Mouse (Mus musculus): Measurements from ENCODE around the gene Irs1. TPM values are rescaled to one million over a fixed set of nuclear protein-coding genes. Genes with fewer than 3 reads are reported as not detected.

Irs1 gene
- polyA plus RNA-seq, 1 experiment from 2014 or later, result 7.9 TPM

DNA sequence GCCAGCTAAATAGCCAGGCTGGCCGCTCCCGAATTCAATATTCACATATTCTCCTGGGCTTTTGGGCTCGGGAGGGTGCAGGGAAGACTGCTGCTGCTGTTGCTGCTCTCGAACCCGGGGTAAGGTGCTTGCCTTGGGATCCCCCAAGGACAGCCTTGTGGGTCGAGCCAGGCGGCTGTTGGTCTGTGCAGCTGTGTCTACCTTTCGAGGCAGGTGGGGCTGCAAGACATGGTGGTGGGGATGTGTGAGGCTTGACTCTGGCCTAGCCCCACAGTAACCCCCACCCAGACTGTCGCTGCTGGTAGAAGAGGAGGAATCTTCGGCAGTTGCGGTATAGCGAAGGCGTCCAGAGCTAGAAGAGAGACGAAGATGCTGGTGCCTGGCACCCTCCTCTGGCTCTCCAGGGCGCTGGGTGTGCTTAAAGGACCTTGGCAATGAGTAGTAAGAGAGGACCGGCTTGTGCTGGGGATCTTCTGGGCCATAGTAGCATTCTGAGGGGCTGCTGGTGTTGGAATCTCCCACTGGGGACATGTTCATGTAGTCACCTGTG is 3.4 kb downstream of the Irs1 start:
- H3K4me3 ChIP-seq (replicated peaks), result peak overlapping the region; percentile 44
- peaks cover 14% of the 10 kb centered on the region for H3K36me3 ChIP-seq
- no peaks in the 10 kb centered on the region for H3K9me3 ChIP-seq
- H3K4me1 ChIP-seq (replicated peaks), result peaks cover 69% of the 10 kb centered on the region
- no peaks in the 10 kb centered on the region for H3K27me3 ChIP-seq
- peak overlapping the region; percentile 82 for H3K4me2 ChIP-seq (replicated peaks)
- no peak for ATAC-seq
- no peak overlapping the region; the same call in 1 of the 2 replicates for H3K9ac ChIP-seq (replicated peaks)
- 96% methylated on average over 16 of the region's 16 CpGs for WGBS
- H3K27ac ChIP-seq, result no peak overlapping the region

DNA sequence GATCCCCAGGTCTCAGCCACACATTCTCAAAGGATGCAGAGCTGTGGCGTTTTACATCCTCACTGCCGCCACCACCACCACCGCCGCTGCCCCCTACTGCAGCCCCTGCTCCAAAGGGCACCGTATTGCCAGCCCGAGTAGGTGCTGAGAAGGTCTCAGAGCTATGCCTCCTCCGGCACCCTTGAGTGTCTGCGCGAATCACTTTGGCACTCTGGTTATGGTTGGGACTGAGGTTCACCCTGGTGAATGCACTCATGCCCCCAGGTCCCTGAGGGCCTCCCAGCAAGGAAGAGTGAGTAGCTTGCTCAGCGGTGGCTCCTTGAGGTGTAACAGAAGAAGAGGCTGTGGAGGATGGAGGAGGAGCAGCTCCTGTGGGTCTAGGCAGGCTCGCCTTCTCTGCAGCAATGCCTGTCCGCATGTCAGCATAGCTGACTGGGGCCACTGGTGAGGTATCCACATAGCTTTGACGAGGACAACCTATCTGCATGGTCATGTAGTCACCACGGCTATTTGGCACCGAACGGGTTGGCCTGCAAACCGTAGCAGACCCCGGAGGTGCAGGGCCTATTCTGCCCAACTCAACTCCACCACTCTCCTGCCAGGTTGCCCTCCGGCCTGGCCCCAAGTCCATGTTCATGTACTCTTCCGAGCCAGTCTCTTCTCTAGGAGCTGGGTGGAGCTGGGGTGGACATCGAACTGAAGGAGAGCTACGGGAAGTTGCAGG is 4.0 kb downstream of the Irs1 start:
- Histone ChIP-seq H3K9me3 (no peaks in the 10 kb centered on the region), H3K4me3 (replicated peaks) (peak overlapping the region; percentile 44), H3K36me3 (peaks cover 14% of the 10 kb centered on the region), H3K9ac (replicated peaks) (peak overlapping the region; percentile 64), H3K27ac (0 out of 2 replicates have a peak overlapping the region, but pooled peaks have one; percentile 5), H3K27me3 (no peaks in the 10 kb centered on the region), H3K4me2 (replicated peaks) (peak overlapping the region; percentile 82), H3K4me1 (replicated peaks) (peaks cover 71% of the 10 kb centered on the region)
- WGBS, result 69% methylated on average over 22 of the region's 22 CpGs
- no peak for ATAC-seq

DNA sequence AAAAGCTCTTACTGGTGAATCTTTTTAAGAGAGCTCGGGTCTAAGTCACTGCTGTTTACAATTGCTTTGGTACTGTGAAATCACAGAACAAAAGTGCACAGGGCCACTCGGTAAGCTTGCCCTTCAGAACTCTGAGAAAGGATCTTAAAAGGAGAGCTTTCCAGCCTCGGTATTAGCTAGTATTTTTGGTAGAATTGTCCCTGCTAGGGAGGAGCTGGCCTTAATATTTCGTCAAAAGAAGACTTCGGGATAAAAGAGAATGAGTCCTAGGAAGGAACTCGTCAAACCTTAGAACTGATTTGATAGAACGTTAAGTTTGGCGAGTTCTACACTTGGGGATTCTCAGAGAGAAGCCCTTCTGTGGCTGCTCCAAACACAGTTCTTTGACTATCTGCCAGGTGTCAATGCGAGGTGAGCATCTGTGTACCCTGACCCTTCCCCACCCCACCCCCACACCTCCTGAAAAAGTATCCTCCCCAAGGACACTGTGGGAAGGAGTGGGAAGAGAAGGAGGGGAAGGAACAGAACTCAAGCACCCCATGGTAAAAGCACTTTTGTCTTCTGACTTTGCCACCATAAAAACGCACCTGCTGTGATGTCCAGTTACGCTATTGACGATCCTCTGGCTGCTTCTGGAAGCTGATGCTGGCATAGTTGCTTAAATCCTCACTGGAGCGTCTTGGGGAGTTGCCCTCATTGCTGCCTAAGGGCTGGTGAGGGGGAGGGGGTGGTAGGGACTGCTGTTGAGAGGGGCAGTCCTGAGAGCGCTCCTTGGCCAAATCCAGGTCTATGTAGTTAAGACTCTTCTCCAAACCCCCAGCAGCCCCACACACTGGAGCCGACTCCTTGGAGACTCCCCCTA is 4.8 kb downstream of the Irs1 start:
- peak overlapping the region; percentile 64 for H3K9ac ChIP-seq (replicated peaks)
- ATAC-seq, result no peak
- peak overlapping the region; percentile 82 for H3K4me2 ChIP-seq (replicated peaks)
- H3K4me1 ChIP-seq (replicated peaks), result peaks cover 73% of the 10 kb centered on the region
- H3K27ac ChIP-seq, result peak overlapping the region; percentile 49; the same call in 1 of the 2 replicates
- peak overlapping the region; percentile 44 for H3K4me3 ChIP-seq (replicated peaks)
- no peaks in the 10 kb centered on the region for H3K27me3 ChIP-seq
- H3K9me3 ChIP-seq, result no peaks in the 10 kb centered on the region
- H3K36me3 ChIP-seq, result peaks cover 14% of the 10 kb centered on the region
- WGBS, result 14% methylated on average over 15 of the region's 15 CpGs

DNA sequence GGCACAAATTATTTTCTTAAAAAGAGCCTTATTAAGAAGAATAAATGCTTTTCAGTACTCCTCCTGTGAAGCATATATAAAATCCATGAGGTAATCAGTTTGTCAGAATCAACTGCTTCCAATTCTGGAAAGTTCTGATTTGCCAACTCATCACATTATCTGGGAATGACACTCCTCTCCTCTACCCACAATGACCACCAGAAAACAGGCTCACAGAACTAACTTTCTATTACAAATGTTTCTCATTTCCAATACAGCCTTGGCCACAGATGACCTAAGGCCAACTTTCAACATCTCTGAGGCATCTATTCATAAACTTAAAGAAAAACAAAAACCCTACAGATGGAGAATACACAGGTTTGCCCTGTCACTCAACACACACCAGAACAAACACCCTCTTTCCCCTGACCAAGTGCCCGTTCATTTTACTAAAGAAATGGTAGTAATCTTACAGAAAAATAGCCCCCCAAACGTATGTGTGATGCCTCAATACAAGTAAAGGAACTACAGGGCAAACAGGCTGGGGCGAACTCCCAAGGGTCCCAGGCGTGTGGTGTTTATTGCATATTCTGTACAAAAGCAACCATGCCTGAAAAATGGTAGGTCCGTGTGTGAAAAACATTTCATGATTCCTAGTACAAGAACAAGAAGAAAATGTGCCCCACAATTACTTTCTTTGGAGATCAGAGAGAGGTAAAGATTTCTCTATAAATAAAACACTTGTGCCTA is 5.6 kb downstream of the Irs1 start:
- no peaks in the 10 kb centered on the region for H3K9me3 ChIP-seq
- H3K36me3 ChIP-seq, result peaks cover 14% of the 10 kb centered on the region
- peak overlapping the region; percentile 64 for H3K9ac ChIP-seq (replicated peaks)
- no peaks in the 10 kb centered on the region for H3K27me3 ChIP-seq
- WGBS, result 15% methylated on average over 5 of the region's 5 CpGs
- peak overlapping the region; percentile 82 for H3K4me2 ChIP-seq (replicated peaks)
- peak overlapping the region; percentile 49; the same call in 1 of the 2 replicates for H3K27ac ChIP-seq
- ATAC-seq, result no peak
- peak overlapping the region; percentile 44 for H3K4me3 ChIP-seq (replicated peaks)
- H3K4me1 ChIP-seq (replicated peaks), result peaks cover 76% of the 10 kb centered on the region

DNA sequence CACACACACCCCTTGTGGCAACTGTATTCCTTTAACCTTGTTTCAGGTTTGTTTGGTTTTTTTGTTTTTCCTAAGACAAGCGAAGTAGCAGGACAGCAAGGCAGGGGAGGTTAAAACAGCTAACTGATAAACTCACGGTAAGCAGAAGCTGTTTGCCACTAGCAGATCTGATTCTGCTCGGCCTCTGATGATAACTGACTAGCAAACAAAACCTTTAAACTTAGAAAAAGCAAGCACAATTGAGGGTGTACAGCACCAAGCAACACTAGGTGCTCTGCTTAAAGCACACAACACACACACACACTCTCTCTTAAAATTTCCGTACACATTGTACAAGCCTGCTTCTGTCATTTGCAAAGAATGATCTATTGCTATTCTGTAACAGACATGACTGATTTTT is 6.8 kb downstream of the Irs1 start:
- Histone ChIP-seq H3K9me3 (no peaks in the 10 kb centered on the region), H3K4me3 (replicated peaks) (peak overlapping the region; percentile 44), H3K9ac (replicated peaks) (peak overlapping the region; percentile 66), H3K27ac (peak overlapping the region; percentile 93), H3K27me3 (no peaks in the 10 kb centered on the region), H3K4me2 (replicated peaks) (peak overlapping the region; percentile 65), H3K36me3 (peaks cover 14% of the 10 kb centered on the region), H3K4me1 (replicated peaks) (peaks cover 74% of the 10 kb centered on the region)
- ATAC-seq, result no peak
- 24% methylated on average over 4 of the region's 4 CpGs for WGBS

DNA sequence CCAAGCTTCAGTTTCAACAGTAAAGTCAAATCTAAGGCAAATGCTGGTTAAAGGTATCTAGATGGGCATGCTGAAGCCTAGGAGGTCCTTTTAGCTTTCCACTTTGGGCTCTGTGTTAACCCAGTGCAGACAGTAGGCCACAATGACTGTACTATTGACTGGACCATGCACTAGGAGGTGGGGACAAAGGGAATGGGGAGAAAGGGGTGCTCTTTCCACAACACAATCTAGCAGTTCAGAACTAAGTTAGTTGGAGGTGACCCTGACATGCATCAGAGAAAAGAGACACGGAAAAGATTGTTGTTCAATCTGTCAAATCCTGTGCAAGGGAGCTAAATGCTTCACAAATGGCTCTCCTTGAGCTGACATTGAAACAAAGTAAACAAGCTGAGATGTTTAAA is 7.3 kb downstream of the Irs1 start:
- WGBS, result 0% methylated on average over 1 of the region's 1 CpGs

DNA sequence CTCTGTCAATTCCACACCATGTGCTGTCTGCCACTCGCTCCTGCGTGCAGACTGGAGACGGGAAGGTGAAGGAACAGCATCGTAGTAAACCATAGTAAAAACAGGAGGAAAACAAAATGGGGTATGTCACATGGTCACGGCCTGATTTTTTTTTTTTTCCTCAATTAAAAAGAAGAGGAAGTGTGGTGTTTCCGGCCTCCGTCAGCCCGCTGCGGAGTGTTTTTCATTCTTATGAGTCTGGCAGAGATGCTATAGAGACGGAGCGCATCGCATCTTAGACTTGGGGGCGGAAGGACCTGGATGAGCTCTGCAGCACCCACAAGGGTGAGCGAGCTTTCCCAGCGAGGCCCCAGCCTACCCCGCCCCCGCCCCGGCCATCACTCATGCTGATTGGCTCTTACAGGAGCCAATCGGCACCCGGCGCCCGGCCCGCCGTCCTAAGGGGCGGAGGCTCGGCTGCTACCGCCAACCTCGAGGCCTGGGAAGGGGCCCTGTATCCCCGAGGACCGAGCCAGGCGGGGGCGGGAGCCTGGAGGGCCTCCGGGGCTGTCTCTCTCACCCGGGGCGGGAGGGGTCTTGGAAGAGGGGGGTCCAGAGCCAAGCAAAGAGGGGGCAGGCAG is 8.1 kb downstream of the Irs1 start:
- H3K4me1 ChIP-seq (replicated peaks), result peaks cover 62% of the 10 kb centered on the region
- peak overlapping the region; percentile 66 for H3K9ac ChIP-seq (replicated peaks)
- peak overlapping the region; percentile 93 for H3K27ac ChIP-seq
- H3K9me3 ChIP-seq, result no peaks in the 10 kb centered on the region
- peak; percentile 99 for ATAC-seq
- peak overlapping the region; percentile 65 for H3K4me2 ChIP-seq (replicated peaks)
- peak overlapping the region; percentile 44 for H3K4me3 ChIP-seq (replicated peaks)
- 3% methylated on average over 35 of the region's 35 CpGs for WGBS
- H3K36me3 ChIP-seq, result peaks cover 9% of the 10 kb centered on the region
- H3K27me3 ChIP-seq, result no peaks in the 10 kb centered on the region

More for the DNA sequence above, 7.3 kb downstream of the Irs1 start:
- Histone ChIP-seq H3K27me3 (no peaks in the 10 kb centered on the region), H3K9ac (replicated peaks) (peak overlapping the region; percentile 66), H3K4me1 (replicated peaks) (peaks cover 70% of the 10 kb centered on the region), H3K9me3 (no peaks in the 10 kb centered on the region), H3K4me2 (replicated peaks) (peak overlapping the region; percentile 65), H3K4me3 (replicated peaks) (peak overlapping the region; percentile 44), H3K27ac (peak overlapping the region; percentile 93), H3K36me3 (peaks cover 13% of the 10 kb centered on the region)
- 0 out of 2 replicates have a peak, but pooled peaks have one; percentile 12 for ATAC-seq

DNA sequence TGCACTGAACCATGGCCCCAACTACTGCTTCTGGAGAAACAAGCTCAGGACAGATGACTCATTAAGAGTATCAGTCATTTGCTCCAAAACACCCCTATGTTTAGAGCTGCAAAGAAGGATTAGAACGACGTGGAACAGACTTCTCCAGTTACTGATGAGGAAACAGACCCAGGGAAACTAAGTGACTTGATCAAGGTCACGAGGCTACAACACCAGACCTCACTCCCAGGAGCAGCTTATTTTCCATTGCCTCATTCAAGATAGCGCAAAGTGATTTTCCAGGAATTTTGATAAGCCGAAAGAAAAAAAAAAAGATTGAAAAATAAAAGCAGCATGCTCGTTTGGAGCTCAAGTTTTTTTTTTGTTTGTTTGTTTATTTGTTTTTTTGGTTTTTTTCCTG is 9.4 kb downstream of the Irs1 start:
- peaks cover 49% of the 10 kb centered on the region for H3K4me1 ChIP-seq (replicated peaks)
- 86% methylated on average over 6 of the region's 6 CpGs for WGBS
- H3K4me3 ChIP-seq (replicated peaks), result no peak overlapping the region
- no peak overlapping the region for H3K4me2 ChIP-seq (replicated peaks)
- H3K36me3 ChIP-seq, result peaks cover 14% of the 10 kb centered on the region
- no peaks in the 10 kb centered on the region for H3K9me3 ChIP-seq
- no peak for ATAC-seq
- H3K27me3 ChIP-seq, result no peaks in the 10 kb centered on the region
- no peak overlapping the region for H3K27ac ChIP-seq
- no peak overlapping the region for H3K9ac ChIP-seq (replicated peaks)

DNA sequence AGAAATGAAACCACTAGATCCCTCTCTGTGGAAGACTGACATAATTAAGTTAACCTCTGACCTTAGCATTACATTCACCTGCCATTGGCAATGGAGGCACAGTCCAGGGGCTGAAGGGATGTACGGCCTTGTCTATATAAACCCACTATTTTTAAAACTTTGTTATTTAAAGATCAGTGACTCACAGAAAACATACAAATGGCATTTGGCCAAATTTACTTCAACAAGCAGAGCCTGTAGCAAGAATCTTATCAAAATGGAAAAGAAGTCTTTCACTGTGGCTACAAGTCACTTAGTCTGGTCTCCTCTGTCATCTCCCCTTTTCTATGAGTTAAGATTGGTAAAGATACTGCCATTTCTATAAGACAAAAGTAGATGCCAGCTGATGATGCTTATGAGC is 11.4 kb downstream of the Irs1 start:
- 82% methylated on average over 1 of the region's 1 CpGs for WGBS
- Histone ChIP-seq H3K27ac (no peak overlapping the region), H3K9me3 (no peaks in the 10 kb centered on the region), H3K4me2 (replicated peaks) (no peak overlapping the region), H3K27me3 (no peaks in the 10 kb centered on the region), H3K36me3 (peaks cover 19% of the 10 kb centered on the region), H3K9ac (replicated peaks) (no peak overlapping the region), H3K4me3 (replicated peaks) (no peak overlapping the region), H3K4me1 (replicated peaks) (peaks cover 41% of the 10 kb centered on the region)
- ATAC-seq, result no peak

DNA sequence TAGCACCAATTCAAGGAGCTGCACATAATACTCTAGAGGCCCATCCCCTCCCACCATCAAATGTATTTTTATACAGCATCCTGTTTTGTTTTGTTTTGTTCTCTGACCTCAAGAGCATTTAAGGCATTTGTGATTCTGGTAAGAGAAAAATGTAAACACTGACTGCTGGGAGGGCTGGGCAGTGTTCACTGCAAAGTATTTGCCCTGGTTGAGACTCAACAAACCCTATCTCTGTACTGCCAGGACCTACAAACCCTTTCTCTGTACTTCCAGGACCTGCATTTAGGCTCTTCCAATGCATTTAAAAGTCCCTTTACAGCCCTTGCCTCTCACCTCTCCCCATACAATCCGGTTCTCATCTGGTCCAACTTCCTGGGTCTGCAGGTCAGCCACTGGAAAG is 16.9 kb downstream of the Irs1 start:
- H3K9ac ChIP-seq (replicated peaks), result no peak overlapping the region
- no peak overlapping the region for H3K4me3 ChIP-seq (replicated peaks)
- H3K27me3 ChIP-seq, result no peaks in the 10 kb centered on the region
- H3K36me3 ChIP-seq, result peaks cover 19% of the 10 kb centered on the region
- no peaks in the 10 kb centered on the region for H3K9me3 ChIP-seq
- 54% methylated on average over 1 of the region's 1 CpGs for WGBS
- H3K27ac ChIP-seq, result no peak overlapping the region
- no peak overlapping the region for H3K4me2 ChIP-seq (replicated peaks)
- H3K4me1 ChIP-seq (replicated peaks), result peaks cover 28% of the 10 kb centered on the region
- no peak for ATAC-seq

DNA sequence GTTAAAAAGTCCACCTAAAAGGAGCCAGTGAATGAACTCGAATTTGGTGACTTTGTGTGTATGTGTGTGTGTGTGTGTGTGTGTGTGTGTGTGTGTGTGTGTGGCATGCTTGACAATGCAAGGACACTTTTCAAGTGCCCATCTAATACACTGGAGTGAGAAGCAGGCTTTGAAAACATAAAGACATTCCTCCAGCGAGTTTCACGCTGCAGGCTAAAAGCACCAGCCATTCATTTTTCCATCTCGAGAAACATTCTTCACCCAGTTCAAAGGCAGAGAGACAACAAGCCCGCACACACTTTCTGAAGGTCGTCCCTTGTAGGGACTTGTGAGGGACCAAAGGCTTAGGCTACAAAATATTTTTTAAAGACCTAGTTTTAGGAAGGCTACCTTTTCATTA is 17.7 kb downstream of the Irs1 start:
- no peak overlapping the region for H3K4me3 ChIP-seq (replicated peaks)
- H3K4me2 ChIP-seq (replicated peaks), result peak overlapping the region; percentile 11; the same call in 1 of the 2 replicates
- no peak overlapping the region for H3K9ac ChIP-seq (replicated peaks)
- H3K9me3 ChIP-seq, result no peaks in the 10 kb centered on the region
- H3K36me3 ChIP-seq, result peaks cover 17% of the 10 kb centered on the region
- peak overlapping the region; percentile 64 for H3K27ac ChIP-seq
- WGBS, result 2% methylated on average over 6 of the region's 6 CpGs
- ATAC-seq, result peak; percentile 73
- H3K27me3 ChIP-seq, result no peaks in the 10 kb centered on the region
- H3K4me1 ChIP-seq (replicated peaks), result peaks cover 28% of the 10 kb centered on the region
